Mouse (Mus musculus): ENCODE measurements around the gene Syt3.

Syt3 gene

GRCm38 (mm10) chr7:44383980-44384715 is at the start of gene Syt3:
Gene Syt3, plus strand, starts transcription at chr7:44384102.
- DNase-seq (ENCODE audit: low spot score) = peak; percentile 24

- DNase-seq (ENCODE audit: low spot score) = no peak
Measured at GRCm38 (mm10) chr7:44334139-44334538, 49.8 kb upstream of the Syt3 start.

- no peak for DNase-seq (ENCODE audit: low spot score)
Measured at GRCm38 (mm10) chr7:44335031-44335878, 48.6 kb upstream of the Syt3 start.

GRCm38 (mm10) chr7:44336046-44337021 is 47.6 kb upstream of the Syt3 start:
- no peak for DNase-seq (ENCODE audit: low spot score)

- DNase-seq (ENCODE audit: low spot score) = no peak
Measured at GRCm38 (mm10) chr7:44337121-44337849, 46.6 kb upstream of the Syt3 start.

- no peak for DNase-seq (ENCODE audit: low spot score)
Measured at GRCm38 (mm10) chr7:44340226-44340625, 43.7 kb upstream of the Syt3 start.

- DNase-seq (ENCODE audit: low spot score) = no peak
Measured at GRCm38 (mm10) chr7:44341119-44341518, 42.8 kb upstream of the Syt3 start.

- DNase-seq (ENCODE audit: low spot score) = no peak
Measured at GRCm38 (mm10) chr7:44341714-44342113, 42.2 kb upstream of the Syt3 start.

- DNase-seq (ENCODE audit: low spot score) = no peak
Measured at GRCm38 (mm10) chr7:44343459-44344015, 40.4 kb upstream of the Syt3 start.

- DNase-seq (ENCODE audit: low spot score) = no peak
Measured at GRCm38 (mm10) chr7:44344622-44345021, 39.3 kb upstream of the Syt3 start.

- no peak for DNase-seq (ENCODE audit: low spot score)
Measured at GRCm38 (mm10) chr7:44349043-44349442, 34.9 kb upstream of the Syt3 start.

- DNase-seq (ENCODE audit: low spot score) = peak; percentile 61
Measured at GRCm38 (mm10) chr7:44350957-44351711, 32.8 kb upstream of the Syt3 start.

- no peak for DNase-seq (ENCODE audit: low spot score)
Measured at GRCm38 (mm10) chr7:44351881-44352749, 31.8 kb upstream of the Syt3 start.

- no peak for DNase-seq (ENCODE audit: low spot score)
Measured at GRCm38 (mm10) chr7:44352750-44353600, 30.9 kb upstream of the Syt3 start.

GRCm38 (mm10) chr7:44353601-44354340 is 30.1 kb upstream of the Syt3 start:
- DNase-seq (ENCODE audit: low spot score) = no peak

- DNase-seq (ENCODE audit: low spot score) = no peak
Measured at GRCm38 (mm10) chr7:44355411-44355810, 28.5 kb upstream of the Syt3 start.
